Mouse (Mus musculus) G1E (cell line): Measurements from ENCODE around the gene Renbp.

ENCODE experiments used
- CTCF ChIP-seq: IDR thresholded peaks from 2 replicates; pipeline ENCODE4 v1.5.1; 2012; ENCODE audit warnings: low read depth, low read length, inconsistent platforms, mixed read lengths
- GATA1 ChIP-seq: IDR thresholded peaks from 2 replicates; pipeline ENCODE4 v1.6.1; 2012; ENCODE audit warnings: borderline replicate concordance, low read length, inconsistent platforms, mixed read lengths
- GATA2 ChIP-seq: IDR thresholded peaks from 2 replicates; pipeline ENCODE4 v1.6.1; 2012; ENCODE audit warnings: low read depth, low read length, inconsistent platforms, borderline replicate concordance
- POLR2AphosphoS5 ChIP-seq: IDR thresholded peaks from 2 replicates; pipeline ENCODE4 v1.6.1; 2012; ENCODE audit warnings: low read depth, low read length, inconsistent platforms; ENCODE audit not compliant: insufficient replicate concordance
- TAL1 ChIP-seq: conservative IDR thresholded peaks from 2 replicates; pipeline ENCODE4 v1.6.1; 2012; ENCODE audit warnings: low read depth, low read length, inconsistent platforms, mixed read lengths

DNA sequence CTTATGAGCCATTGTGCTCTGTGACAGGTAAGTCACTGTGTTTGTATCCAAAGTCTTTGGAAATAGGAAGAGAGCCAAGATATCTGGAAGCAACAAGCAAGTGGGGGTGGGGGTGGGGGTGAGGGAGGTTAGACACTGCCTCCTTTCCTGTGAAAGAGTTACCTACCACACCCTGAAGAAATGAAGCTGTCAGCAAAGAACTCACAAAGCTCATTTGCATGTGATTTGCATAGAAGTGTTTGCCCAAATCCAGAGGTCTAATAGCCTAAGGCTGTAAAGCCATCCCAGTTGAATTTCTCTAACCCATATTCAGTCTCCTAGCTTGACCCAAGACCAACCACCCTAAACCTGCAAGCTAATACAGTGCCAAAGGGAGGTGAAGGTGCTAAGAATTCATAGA, 20.2 kb downstream of the Renbp start:
- TF ChIP-seq CTCF = no peak
- TF ChIP-seq GATA1 = no peak
- TF ChIP-seq TAL1 = no peak
- TF ChIP-seq GATA2 = no peak
- no peak for TF ChIP-seq POLR2AphosphoS5
